Mouse (Mus musculus) left cerebral cortex, adult 2 months (tissue): Measurements from ENCODE around the gene Avil. TPM values are rescaled to one million over a fixed set of nuclear protein-coding genes. Genes with fewer than 3 reads are reported as not detected.

Experiments used
- DNase-seq, 2 experiments: peaks; one replicate each; pipeline ENCODE4 v3.0.0; 2021 to 2022; ENCODE audit warnings: low spot score in 2 of 2, mixed read lengths in 1 of 2; ENCODE audit errors: extremely low spot score in 1 of 2
- H3K27ac ChIP-seq: fragments of 200-600 bp; 2 replicates; pipeline ENCODE4 v1.8.1; 2022
- H3K4me3 ChIP-seq: fragments of 200-600 bp; 2 replicates; pipeline ENCODE4 v1.8.1; 2022
- CTCF ChIP-seq: fragments of 200-600 bp; IDR thresholded peaks from 2 replicates; pipeline ENCODE4 v1.8.1; 2022; ENCODE audit warnings: antibody characterized with exemption, mild to moderate bottlenecking, moderate library complexity
- intact Hi-C: fragments of 180-260 bp; cut with DNase I; formaldehyde crosslinking; loops from one replicate; pipeline ENCODE4 v1.15.1; 2025
- long read RNA-seq, 2 experiments: library from polyadenylated mRNA; stranded (forward); transcript quantifications; one replicate each; pipeline ENCODE4 v2.0.0; 2021; ENCODE audit warnings: borderline mapping rate in 2 of 2
- total RNA-seq, 2 experiments: library from RNA; stranded (reverse); gene quantifications; 2 replicates each; pipeline ENCODE4 v1.2.3; 2021

The Avil gene
- under 1 TPM; 0.18 to 0.28 TPM for total RNA-seq
- long read RNA-seq, experiment 1: 0 reads
- long read RNA-seq, experiment 2: 0 reads

- no peak within 1 kb of the TSS for H3K27ac ChIP-seq
- no peak for DNase-seq
- intact Hi-C loops: no loop called here
- no peak within 1 kb of the TSS for H3K4me3 ChIP-seq
- no peak for TF ChIP-seq CTCF
Measured at GRCm38 (mm10) chr10:127000529-127000928, at the start of gene Avil. TSS of gene Avil (plus strand) at chr10:127000709.

- intact Hi-C loops: loop anchor here (2.0 kb wide), 1 partner anchor 16 kb away; no protein-coding TSS in a partner anchor
- peak; percentile 22; the same call in 1 of the 2 replicates for TF ChIP-seq CTCF
- Histone ChIP-seq H3K4me3 (no peak overlapping the region), H3K27ac (peak overlapping the region; percentile 55; the same call in 1 of the 2 replicates)
- DNase-seq: no peak
Measured at GRCm38 (mm10) chr10:126952375-126952774, 48.1 kb upstream of the Avil start.

DNA sequence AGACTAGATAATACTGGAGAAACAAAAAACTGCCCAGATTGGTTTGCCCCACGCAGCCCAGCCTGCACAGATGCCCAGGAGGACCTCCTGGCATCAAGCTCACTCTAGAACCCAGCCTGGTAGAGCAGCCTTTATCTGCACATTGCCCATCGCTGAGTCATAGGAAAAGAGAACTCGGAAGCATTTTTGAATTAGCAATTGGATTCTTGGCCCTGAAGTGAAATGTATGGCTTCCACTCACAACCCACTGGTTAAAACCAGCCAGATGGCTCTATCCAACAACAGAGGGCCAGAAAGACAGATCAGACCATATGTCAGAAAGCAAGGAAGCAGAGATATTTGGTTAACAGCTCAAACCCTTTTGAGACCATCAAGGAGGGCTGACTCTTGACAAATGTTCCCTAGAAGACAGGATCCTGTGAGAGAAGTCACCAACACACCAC lies 47.5 kb upstream of the Avil start:
- Histone ChIP-seq H3K4me3 (no peak overlapping the region), H3K27ac (peak overlapping the region; percentile 55; the same call in 1 of the 2 replicates)
- intact Hi-C loops: loop anchor here (1.0 to 2.0 kb wide), 2 partner anchors 16 to 25 kb away; no protein-coding TSS in a partner anchor
- TF ChIP-seq CTCF: no peak
- no peak for DNase-seq

DNA sequence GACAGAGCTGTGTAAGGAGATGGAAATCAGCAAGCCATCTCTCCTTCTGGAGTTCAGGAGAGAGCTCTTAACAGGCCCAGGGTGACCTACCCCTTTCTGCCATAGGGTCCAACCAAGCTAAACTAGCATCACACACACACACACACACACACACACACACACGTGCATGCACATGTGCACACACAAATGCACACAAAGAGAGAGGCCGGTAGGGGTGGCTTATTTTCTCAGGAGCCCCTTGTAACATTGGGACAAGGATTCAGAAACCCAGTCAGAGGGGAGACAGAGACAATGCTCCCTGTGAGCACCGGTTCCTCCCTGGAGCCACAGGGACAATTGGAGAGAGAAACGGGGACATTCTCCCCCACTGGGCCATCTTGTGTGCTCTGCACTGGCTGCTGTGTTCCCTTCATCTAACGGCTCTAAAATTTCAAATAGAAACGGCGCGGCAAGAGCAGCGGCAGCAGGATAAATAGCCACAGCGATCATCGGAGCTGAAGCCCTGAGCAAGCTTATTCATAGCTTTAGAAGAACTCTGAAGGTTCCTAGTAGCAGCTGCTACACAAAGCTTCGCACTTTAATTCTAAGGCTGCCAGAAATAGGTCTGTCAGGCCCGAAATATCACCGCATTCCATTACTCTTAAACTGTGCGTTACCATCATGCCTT lies 43.7 kb upstream of the Avil start:
- no peak for DNase-seq
- intact Hi-C loops: loop anchor here (1.0 kb wide), 2 partner anchors 21 to 29 kb away; partner anchors contain the start of gene Ctdsp2
- no peak for TF ChIP-seq CTCF
- peak overlapping the region; percentile 81 for H3K27ac ChIP-seq
- peak overlapping the region; percentile 4; the same call in 1 of the 2 replicates for H3K4me3 ChIP-seq

DNA sequence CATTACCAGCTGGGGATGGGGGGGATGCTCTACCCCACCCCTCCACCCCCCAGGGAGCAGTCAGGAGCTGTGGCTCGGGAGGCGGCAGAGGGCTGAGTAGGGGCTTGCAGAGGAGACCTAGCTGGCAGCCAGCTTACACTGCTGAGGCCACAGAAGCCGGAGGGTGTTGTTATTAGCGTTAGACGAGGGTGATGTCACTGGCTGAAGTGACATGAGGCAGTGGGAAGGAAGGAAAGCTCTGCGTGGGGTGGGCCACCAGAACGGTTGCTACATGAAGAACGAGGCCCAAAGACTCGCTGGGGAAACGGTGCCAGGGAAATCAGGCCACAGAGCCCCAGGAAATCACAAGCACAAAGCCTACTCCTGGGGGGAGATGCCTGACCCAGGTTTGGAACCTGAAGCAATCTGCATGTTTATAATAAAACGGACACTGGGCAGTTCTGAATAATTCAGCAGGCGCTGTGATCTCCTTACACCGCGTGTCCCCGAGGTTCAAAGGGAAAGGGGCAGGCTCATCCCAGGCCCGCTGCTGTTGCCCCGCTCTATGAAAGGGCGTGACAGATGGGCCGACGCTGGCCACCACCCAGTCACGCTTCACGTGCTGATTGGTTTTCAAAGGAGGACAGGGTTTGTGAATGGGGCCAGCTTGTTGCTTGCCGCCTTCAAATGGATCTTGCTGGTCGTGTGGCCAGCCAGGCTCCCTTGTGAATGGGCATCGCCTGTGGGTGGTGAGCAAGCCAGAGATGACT lies 43.0 kb upstream of the Avil start:
- H3K4me3 ChIP-seq: peak overlapping the region; percentile 4; the same call in 1 of the 2 replicates
- intact Hi-C loops: loop anchor here (1.0 kb wide), 2 partner anchors 21 to 29 kb away; partner anchors contain the start of gene Ctdsp2

DNA sequence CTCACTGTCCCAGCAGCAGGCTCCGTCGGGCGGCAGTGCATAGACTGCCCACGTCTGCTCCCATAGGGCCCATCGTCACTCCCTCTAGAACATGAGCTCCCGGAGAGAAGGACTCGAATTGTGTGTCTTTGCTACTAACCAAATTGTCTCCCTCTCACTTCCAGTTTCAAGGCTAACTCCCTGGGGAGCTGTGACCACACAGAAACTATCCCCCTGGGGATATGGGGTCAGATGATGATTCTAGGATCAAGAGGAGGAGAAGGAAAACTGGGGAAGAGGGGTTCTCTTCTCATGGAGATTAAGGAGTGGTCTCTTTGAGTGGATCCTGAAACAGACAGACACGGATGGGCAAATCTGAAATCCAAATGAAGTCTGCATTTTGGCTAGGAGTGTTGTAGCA lies 40.0 kb upstream of the Avil start:
- Histone ChIP-seq H3K27ac (no peak overlapping the region), H3K4me3 (no peak overlapping the region)
- no peak for TF ChIP-seq CTCF
- DNase-seq: no peak
- intact Hi-C loops: no loop called here

More for the DNA sequence above, 43.0 kb upstream of the Avil start:
- peak overlapping the region; percentile 81 for H3K27ac ChIP-seq
- TF ChIP-seq CTCF: no peak
- DNase-seq: peak in 1 of 2 experiments; percentile 53

GRCm38 (mm10) chr10:126961757-126962156 lies 38.8 kb upstream of the Avil start:
- intact Hi-C loops: no loop called here
- H3K27ac ChIP-seq: peak overlapping the region; percentile 90

GRCm38 (mm10) chr10:126962271-126962965 lies 38.1 kb upstream of the Avil start:
- no peak for TF ChIP-seq CTCF
- peak overlapping the region; percentile 90 for H3K27ac ChIP-seq
- intact Hi-C loops: no loop called here
- H3K4me3 ChIP-seq: no peak overlapping the region
- peak in 1 of 2 experiments; percentile 41 for DNase-seq

More at GRCm38 (mm10) chr10:126961757-126962156, 38.8 kb upstream of the Avil start:
- no peak overlapping the region for H3K4me3 ChIP-seq
- DNase-seq: no peak
- no peak for TF ChIP-seq CTCF

- no peak for TF ChIP-seq CTCF
- intact Hi-C loops: no loop called here
- H3K4me3 ChIP-seq: no peak overlapping the region
- peak overlapping the region; percentile 90 for H3K27ac ChIP-seq
- no peak for DNase-seq
Measured at GRCm38 (mm10) chr10:126962966-126963330, 37.6 kb upstream of the Avil start.

DNA sequence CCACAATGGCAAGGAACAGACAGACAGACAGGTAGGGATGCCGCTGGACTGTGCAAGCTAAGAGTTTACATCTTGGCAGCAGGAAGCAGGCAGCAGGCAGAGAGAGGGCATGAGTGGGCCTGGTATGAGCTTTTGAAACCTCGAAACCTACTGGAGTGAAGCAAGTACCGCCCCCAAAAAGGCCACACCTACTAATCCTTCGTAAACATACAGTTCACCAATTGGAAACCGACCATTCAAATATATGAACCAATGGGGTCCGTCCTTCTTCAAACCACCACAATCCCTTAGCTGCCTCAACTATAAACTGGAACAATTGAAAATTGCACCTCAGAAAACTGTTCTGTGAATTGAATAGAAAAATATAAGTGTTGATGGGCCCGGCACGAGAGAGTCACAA lies 36.7 kb upstream of the Avil start:
- no peak overlapping the region for H3K4me3 ChIP-seq
- H3K27ac ChIP-seq: peak overlapping the region; percentile 90
- intact Hi-C loops: no loop called here
- DNase-seq: no peak
- TF ChIP-seq CTCF: no peak

GRCm38 (mm10) chr10:126971363-126972050 lies 29.0 kb upstream of the Avil start:
- no peak for TF ChIP-seq CTCF
- intact Hi-C loops: no loop called here
- no peak for DNase-seq
- Histone ChIP-seq H3K27ac (peak overlapping the region; percentile 51; the same call in 1 of the 2 replicates), H3K4me3 (no peak overlapping the region)
